Mouse (Mus musculus) stomach, postnatal 0 days (tissue): Measurements from ENCODE around the gene Nln. TPM values are rescaled to one million over a fixed set of nuclear protein-coding genes. Genes with fewer than 3 reads are reported as not detected.

ENCODE experiments used
- ATAC-seq: fragments of 200-750 bp; cut with Nextera tagmentation; 2 replicates; pipeline ENCODE4 v1.8.0; 2017; ENCODE audit not compliant: low FRiP score, low TSS enrichment
- DNase-seq: peaks from one replicate; pipeline ENCODE4 v3.0.0-alpha.2; 2016; ENCODE audit warnings: low spot score
- H3K27ac ChIP-seq: fragments of 300-500 bp; sonication (generic); replicated peaks from 2 replicates; pipeline ENCODE4 v1.5.1; 2014; ENCODE audit warnings: mild to moderate bottlenecking, control low read depth
- H3K27me3 ChIP-seq: fragments of 300-500 bp; sonication (generic); 2 replicates; pipeline ENCODE4 v1.6.1; 2014; ENCODE audit warnings: low read length; ENCODE audit not compliant: control insufficient read depth, insufficient read depth
- H3K36me3 ChIP-seq: fragments of 300-500 bp; sonication (generic); 2 replicates; pipeline ENCODE4 v1.6.1; 2014; ENCODE audit warnings: low read length, mixed read lengths; ENCODE audit not compliant: control insufficient read depth, insufficient read depth
- H3K4me1 ChIP-seq: fragments of 300-500 bp; sonication (generic); replicated peaks from 2 replicates; pipeline ENCODE4 v1.6.1; 2014; ENCODE audit warnings: antibody characterized with exemption; ENCODE audit not compliant: control insufficient read depth, insufficient read depth
- H3K4me2 ChIP-seq: fragments of 300-500 bp; sonication (generic); replicated peaks from 2 replicates; pipeline ENCODE4 v1.6.1; 2014; ENCODE audit warnings: low read depth, mild to moderate bottlenecking, control low read depth, moderate library complexity
- H3K4me3 ChIP-seq: fragments of 300-500 bp; sonication (generic); 2 replicates; pipeline ENCODE4 v1.5.1; 2014; ENCODE audit warnings: low read depth, low read length, control low read depth
- H3K9ac ChIP-seq: fragments of 300-500 bp; sonication (generic); 2 replicates; pipeline ENCODE4 v1.6.1; 2014; ENCODE audit warnings: mild to moderate bottlenecking, low read length, control low read depth, mixed read lengths
- H3K9me3 ChIP-seq: fragments of 300-500 bp; sonication (generic); 2 replicates; pipeline ENCODE4 v1.6.1; 2016; ENCODE audit warnings: low read length; ENCODE audit not compliant: control insufficient read depth
- CTCF ChIP-seq: IDR thresholded peaks from 2 replicates; pipeline ENCODE4 v1.5.1; 2016; ENCODE audit warnings: antibody characterized with exemption, low read depth, mild to moderate bottlenecking, moderate library complexity
- EP300 ChIP-seq: optimal IDR thresholded peaks from 2 replicates; pipeline ENCODE3; 2016; ENCODE audit warnings: antibody characterized with exemption
- WGBS: fragments of 180-500 bp; shearing (Covaris S2); extraction: QIAGEN DNeasy Blood & Tissue Kit; methylation state at CpG from one replicate; pipeline ENCODE4 v1.1.7; 2014; 5-methylcytosine and 5-hydroxymethylcytosine counted together
- polyA plus RNA-seq: library from polyadenylated mRNA; unstranded; fragments of >200 nt; fragmentation: Nextera tagmentation; extraction: Ambion mirVana; gene quantifications from 2 replicates; pipeline ENCODE4 v1.2.1, GENCODE M21; 2015

The Nln gene
- polyA plus RNA-seq, 1 experiment from 2014 or later, result 22.5 TPM

GRCm38 (mm10) chr13:104094531-104095385 lies 14.7 kb downstream of the Nln start:
- WGBS, result 68% methylated on average over 11 of the region's 11 CpGs
- Histone ChIP-seq H3K9ac (no peak overlapping the region), H3K4me2 (no peak overlapping the region), H3K27me3 (no peaks in the 10 kb centered on the region), H3K36me3 (no peaks in the 10 kb centered on the region), H3K9me3 (no peaks in the 10 kb centered on the region), H3K4me1 (no peaks in the 10 kb centered on the region), H3K4me3 (no peak overlapping the region), H3K27ac (no peak overlapping the region)
- DNase-seq, result peak; percentile 29
- ATAC-seq, result peak; percentile 77; the same call in 1 of the 2 replicates
- no peak for TF ChIP-seq EP300
- no peak for TF ChIP-seq CTCF

- Histone ChIP-seq H3K36me3 (no peaks in the 10 kb centered on the region), H3K27me3 (no peaks in the 10 kb centered on the region), H3K9me3 (no peaks in the 10 kb centered on the region), H3K4me2 (no peak overlapping the region), H3K4me1 (no peaks in the 10 kb centered on the region), H3K4me3 (no peak overlapping the region), H3K27ac (no peak overlapping the region), H3K9ac (no peak overlapping the region)
- 8% methylated on average over 1 of the region's 1 CpGs for WGBS
- no peak for ATAC-seq
- no peak for TF ChIP-seq CTCF
- no peak for TF ChIP-seq EP300
- DNase-seq, result no peak
Observed at GRCm38 (mm10) chr13:104091734-104092133, 17.7 kb downstream of the Nln start.

- H3K9ac ChIP-seq, result no peak overlapping the region
- no peak overlapping the region for H3K4me2 ChIP-seq
- peak; percentile 55 for DNase-seq
- no peaks in the 10 kb centered on the region for H3K4me1 ChIP-seq
- no peaks in the 10 kb centered on the region for H3K27me3 ChIP-seq
- H3K27ac ChIP-seq, result no peak overlapping the region
- no peak for TF ChIP-seq EP300
- TF ChIP-seq CTCF, result peak; percentile 93
- ATAC-seq, result peak; percentile 78
- no peaks in the 10 kb centered on the region for H3K36me3 ChIP-seq
- no peak overlapping the region for H3K4me3 ChIP-seq
- WGBS, result 5% methylated on average over 1 of the region's 1 CpGs
- no peaks in the 10 kb centered on the region for H3K9me3 ChIP-seq
Observed at GRCm38 (mm10) chr13:104089387-104089786, 20.0 kb downstream of the Nln start.

- Histone ChIP-seq H3K27ac (no peak overlapping the region), H3K4me1 (no peaks in the 10 kb centered on the region), H3K9ac (no peak overlapping the region), H3K36me3 (no peaks in the 10 kb centered on the region), H3K4me2 (no peak overlapping the region), H3K4me3 (no peak overlapping the region), H3K27me3 (no peaks in the 10 kb centered on the region), H3K9me3 (no peaks in the 10 kb centered on the region)
- ATAC-seq (no peak), DNase-seq (no peak)
- 59% methylated on average over 2 of the region's 2 CpGs for WGBS
- TF ChIP-seq EP300 (no peak), CTCF (no peak)
Observed at GRCm38 (mm10) chr13:104084600-104084999, 24.8 kb downstream of the Nln start.

GRCm38 (mm10) chr13:104082504-104082903 lies 26.9 kb downstream of the Nln start:
- Histone ChIP-seq H3K9me3 (no peaks in the 10 kb centered on the region), H3K36me3 (no peaks in the 10 kb centered on the region), H3K4me3 (no peak overlapping the region), H3K9ac (no peak overlapping the region), H3K4me1 (no peaks in the 10 kb centered on the region), H3K27me3 (no peaks in the 10 kb centered on the region), H3K4me2 (no peak overlapping the region), H3K27ac (peak overlapping the region; percentile 45)
- WGBS, result 61% methylated on average over 7 of the region's 7 CpGs
- DNase-seq (no peak), ATAC-seq (peak; percentile 69)
- TF ChIP-seq CTCF, result no peak
- TF ChIP-seq EP300, result no peak

- no peak for TF ChIP-seq CTCF
- TF ChIP-seq EP300, result no peak
- Histone ChIP-seq H3K27ac (0 out of 2 replicates have a peak overlapping the region, but pooled peaks have one; percentile 5), H3K4me2 (no peak overlapping the region), H3K9me3 (no peaks in the 10 kb centered on the region), H3K4me1 (no peaks in the 10 kb centered on the region), H3K4me3 (no peak overlapping the region), H3K9ac (no peak overlapping the region), H3K36me3 (no peaks in the 10 kb centered on the region), H3K27me3 (no peaks in the 10 kb centered on the region)
- ATAC-seq (no peak), DNase-seq (no peak)
- WGBS, result 30% methylated on average over 6 of the region's 6 CpGs
Observed at GRCm38 (mm10) chr13:104076993-104077392, 32.4 kb downstream of the Nln start.
